Mouse (Mus musculus): ENCODE results near the gene Dolk.

DNA sequence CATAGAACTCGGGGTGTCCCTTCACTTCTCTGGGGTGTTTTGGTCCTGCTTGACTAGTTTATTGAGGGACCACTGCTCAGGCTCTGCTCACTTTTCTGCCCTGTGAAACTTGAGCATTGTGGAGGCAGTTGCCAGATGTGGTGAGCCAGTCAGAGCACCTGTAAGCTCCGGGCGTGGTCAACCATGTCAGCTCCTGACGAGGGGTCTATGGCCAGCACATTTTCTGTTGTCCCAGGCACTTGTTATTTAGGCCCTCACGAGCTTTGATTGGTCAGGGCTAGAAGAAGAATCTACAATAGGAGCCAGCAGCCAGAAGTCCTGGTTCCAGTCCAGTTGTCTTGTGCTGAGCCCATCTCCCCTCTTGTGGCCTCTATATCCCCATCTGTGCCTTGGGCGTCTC, 22.3 kb downstream of the Dolk start:
- no peak for TF ChIP-seq CTCF (IDR thresholded peaks at IDR 0.05; ENCODE audit: control insufficient read depth, insufficient read depth, insufficient replicate concordance, low read depth, low read length)
- TF ChIP-seq POLR2A (IDR thresholded peaks at IDR 0.05; ENCODE audit: control insufficient read depth, low read depth, low read length), result no peak

Measured in testis, adult 2 months (tissue).